Mouse (Mus musculus) c-Kit-negative CD71-positive TER-119-positive erythroid progenitor cells, embryonic 14.5 days (primary cell): Measurements from ENCODE around the gene Bcl9.

ENCODE experiments used
- DNase-seq: peaks from one replicate; pipeline ENCODE4 v3.0.0-alpha.2; 2013; ENCODE audit warnings: low read depth, low spot score

The Bcl9 gene

GRCm38 (mm10) chr3:97178885-97179284 is 118.8 kb downstream of the Bcl9 start:
- DNase-seq: no peak

GRCm38 (mm10) chr3:97172632-97173031 is 125.1 kb downstream of the Bcl9 start:
- DNase-seq: no peak

- no peak for DNase-seq
These were observed 125.5 kb downstream of the Bcl9 start for GRCm38 (mm10) chr3:97172231-97172630.

GRCm38 (mm10) chr3:97171531-97171930 is 126.2 kb downstream of the Bcl9 start:
- no peak for DNase-seq

GRCm38 (mm10) chr3:97167126-97167525 is 130.6 kb downstream of the Bcl9 start:
- no peak for DNase-seq

- DNase-seq: no peak
These were observed 133.2 kb downstream of the Bcl9 start for GRCm38 (mm10) chr3:97164477-97164876.

GRCm38 (mm10) chr3:97161773-97162172 is 135.9 kb downstream of the Bcl9 start:
- no peak for DNase-seq

- DNase-seq: no peak
These were observed 136.8 kb downstream of the Bcl9 start for GRCm38 (mm10) chr3:97160908-97161307.

- no peak for DNase-seq
These were observed 137.7 kb downstream of the Bcl9 start for GRCm38 (mm10) chr3:97159986-97160385.

GRCm38 (mm10) chr3:97159509-97159850 is 138.2 kb downstream of the Bcl9 start:
- no peak for DNase-seq

GRCm38 (mm10) chr3:97158611-97159508 is 138.9 kb downstream of the Bcl9 start, which contains the start of gene Acp6:
Acp6 (plus strand) TSS chr3:97158777.
- DNase-seq: peak; percentile 56

- DNase-seq: no peak
These were observed 139.6 kb downstream of the Bcl9 start for GRCm38 (mm10) chr3:97157958-97158599.

GRCm38 (mm10) chr3:97157308-97157707 is 140.4 kb downstream of the Bcl9 start:
- DNase-seq: no peak

GRCm38 (mm10) chr3:97156431-97156830 is 141.3 kb downstream of the Bcl9 start:
- DNase-seq: no peak
